22 mouse cellular contexts compared by ENCODE assay signal in genomic region chrX:88112254-88112653, GRCm38 (mm10). TPM values are rescaled to one million over a fixed set of nuclear protein-coding genes. Genes with fewer than 3 reads are reported as not detected.
A peak's percentile ranks its signal among the peaks of the same experiment; 100 is the strongest.
DNase-seq lines count a peak whose midpoint lies in the region; ATAC-seq and TF ChIP-seq lines count a peak whose summit lies in the region.
"Had no signal": no experiment of that assay in that cellular context is flagged by ENCODE, and none has a peak within 500 bp of the region (broad histone marks: within the 10 kb centered on the region; RNA-seq: fewer than 3 reads in every experiment).

No protein-coding gene starts in this region.

- peak; percentile 50 for TF ChIP-seq CTCF in layer of hippocampus, adult 2 months (conservative IDR thresholded peaks at IDR 0.05)

- no peak for DNase-seq in forebrain, embryonic 14.5 days (ENCODE audit: low spot score)
- no peak for DNase-seq in forebrain, embryonic 11.5 days (ENCODE audit: low spot score)
- DNase-seq in layer of hippocampus, adult 2 months (ENCODE audit: low spot score in 2 of 2), result no peak
- DNase-seq in layer of hippocampus, postnatal 10 days (ENCODE audit: low spot score in 2 of 2), result no peak
- DNase-seq in brain, adult 2 months (ENCODE audit: low read depth, low spot score), result peak; percentile 69
- DNase-seq in gastrocnemius, postnatal 14 days, result no peak
- no peak for DNase-seq in kidney, adult 8-10 months
- DNase-seq: adrenal gland, adult 2 months; cerebellum, adult 8-10 months; heart, adult 18-20 months; heart, postnatal 4 days; kidney, adult 2 months; liver, embryonic 13.5 days; right cerebral cortex, postnatal 14 days had no signal

- ATAC-seq in forebrain, embryonic 14.5 days, result no peak
- ATAC-seq in forebrain, embryonic 11.5 days (replicated peaks; ENCODE audit: low FRiP score), result no peak
- no peak for ATAC-seq in midbrain, embryonic 15.5 days (replicated peaks)

- WGBS in forebrain, embryonic 14.5 days, result 37% methylated on average over 2 of the region's 2 CpGs
- WGBS in forebrain, embryonic 11.5 days, result 59% methylated on average over 2 of the region's 2 CpGs
- 18% methylated on average over 2 of the region's 2 CpGs for WGBS in midbrain, embryonic 15.5 days

- intact Hi-C loops in gastrocnemius, postnatal 14 days (cut with DNase I; ENCODE audit: low total_unique reads), result no loop called here

- no peaks in the 10 kb centered on the region for H3K4me1 ChIP-seq in forebrain, embryonic 14.5 days (ENCODE audit: control insufficient read depth, insufficient read depth, low read length)
- no peaks in the 10 kb centered on the region for H3K4me1 ChIP-seq in forebrain, embryonic 11.5 days (replicated peaks; ENCODE audit: control insufficient read depth, insufficient read depth, low read length)
- no peaks in the 10 kb centered on the region for H3K4me1 ChIP-seq in midbrain, embryonic 15.5 days
- H3K4me1 ChIP-seq: liver, embryonic 13.5 days; stomach, embryonic 15.5 days had no signal

- no peaks in the 10 kb centered on the region for H3K9me3 ChIP-seq in forebrain, embryonic 14.5 days (replicated peaks; ENCODE audit: control insufficient read depth, low read length)
- H3K9me3 ChIP-seq in forebrain, embryonic 11.5 days (ENCODE audit: control insufficient read depth, low read length), result no peaks in the 10 kb centered on the region
- no peaks in the 10 kb centered on the region for H3K9me3 ChIP-seq in midbrain, embryonic 15.5 days
- H3K9me3 ChIP-seq: liver, embryonic 13.5 days; stomach, embryonic 15.5 days had no signal

- H3K27ac ChIP-seq in forebrain, embryonic 14.5 days (ENCODE audit: low read depth, low read length), result no peak overlapping the region
- no peak overlapping the region for H3K27ac ChIP-seq in forebrain, embryonic 11.5 days (ENCODE audit: low read depth, low read length)
- H3K27ac ChIP-seq in layer of hippocampus, adult 2 months, result peak overlapping the region; percentile 73
- no peak overlapping the region for H3K27ac ChIP-seq in midbrain, embryonic 15.5 days
- H3K27ac ChIP-seq: liver, embryonic 13.5 days; stomach, embryonic 15.5 days had no signal

- H3K9ac ChIP-seq in forebrain, embryonic 14.5 days (ENCODE audit: low read length), result no peak overlapping the region
- no peak overlapping the region for H3K9ac ChIP-seq in forebrain, embryonic 11.5 days (ENCODE audit: low read length)
- H3K9ac ChIP-seq in midbrain, embryonic 15.5 days, result no peak overlapping the region
- H3K9ac ChIP-seq: liver, embryonic 13.5 days; stomach, embryonic 15.5 days had no signal

- H3K4me2 ChIP-seq in forebrain, embryonic 14.5 days (ENCODE audit: low read length), result peak overlapping the region; percentile 21
- no peak overlapping the region for H3K4me2 ChIP-seq in forebrain, embryonic 11.5 days (ENCODE audit: low read depth, low read length, severe bottlenecking)
- peak overlapping the region; percentile 50 for H3K4me2 ChIP-seq in midbrain, embryonic 15.5 days
- H3K4me2 ChIP-seq: liver, embryonic 13.5 days; stomach, embryonic 15.5 days had no signal

- H3K27me3 ChIP-seq in forebrain, embryonic 14.5 days (replicated peaks; ENCODE audit: control insufficient read depth, insufficient read depth, low read length), result no peaks in the 10 kb centered on the region
- H3K27me3 ChIP-seq in forebrain, embryonic 11.5 days (ENCODE audit: control insufficient read depth, insufficient read depth, low read length), result no peaks in the 10 kb centered on the region
- H3K27me3 ChIP-seq in midbrain, embryonic 15.5 days (replicated peaks), result no peaks in the 10 kb centered on the region
- H3K27me3 ChIP-seq: CH12.LX; liver, embryonic 13.5 days; stomach, embryonic 15.5 days had no signal

- no peak overlapping the region for H3K4me3 ChIP-seq in forebrain, embryonic 14.5 days (ENCODE audit: low read depth, low read length)
- H3K4me3 ChIP-seq in forebrain, embryonic 11.5 days (ENCODE audit: low read depth, low read length), result no peak overlapping the region
- peak overlapping the region; percentile 41 for H3K4me3 ChIP-seq in layer of hippocampus, adult 2 months
- H3K4me3 ChIP-seq in midbrain, embryonic 15.5 days, result peak overlapping the region; percentile 43
- H3K4me3 ChIP-seq: liver, embryonic 13.5 days; myocyte; stomach, embryonic 15.5 days had no signal

- H3K36me3 ChIP-seq in forebrain, embryonic 14.5 days (ENCODE audit: control insufficient read depth, insufficient read depth, low read length), result no peaks in the 10 kb centered on the region
- no peaks in the 10 kb centered on the region for H3K36me3 ChIP-seq in forebrain, embryonic 11.5 days (ENCODE audit: control insufficient read depth, insufficient read depth, low read length)
- no peaks in the 10 kb centered on the region for H3K36me3 ChIP-seq in midbrain, embryonic 15.5 days (replicated peaks)
- H3K36me3 ChIP-seq: liver, embryonic 13.5 days; stomach, embryonic 15.5 days had no signal

RNA-seq across cellular contexts. Expression of gene Il1rapl1, which starts 3.2 kb away (rescaled TPM):
- 0.95 and 2.4 TPM in 2 replicates for polyA plus RNA-seq in forebrain, embryonic 14.5 days (2014; fragmentation: Nextera tagmentation; extraction: Ambion mirVana)
- polyA plus RNA-seq in forebrain, embryonic 11.5 days (2014; fragmentation: Nextera tagmentation; extraction: Ambion mirVana), result 0.41 and 0.53 TPM in 2 replicates
- total RNA-seq in layer of hippocampus, adult 2 months (2021), result 10 to 100 TPM; 19.4 to 22.0 TPM
- 10 to 100 TPM; 15.5 to 19.0 TPM for total RNA-seq in layer of hippocampus, postnatal 10 days (2021)
- 4.5 and 5.8 TPM in 2 replicates for polyA plus RNA-seq in midbrain, embryonic 15.5 days (2015; fragmentation: Nextera tagmentation; extraction: Ambion mirVana)
- under 1 TPM in 1 of 2 experiments, not detected in 1; 0.04 TPM for total RNA-seq in gastrocnemius, postnatal 14 days (2021)
- total RNA-seq: CH12.LX; heart, adult 18-20 months; megakaryocyte, adult 5-6 weeks had no signal
- polyA plus RNA-seq: adrenal gland, adult 2 months; kidney, adult 2 months; large intestine, adult 2 months; liver, embryonic 13.5 days; myocyte; spleen, adult 2 months; thymus, postnatal 0 days had no signal

Comparison
In these comparisons a context has a peak if more than half of its experiments do, and no peak if none do; other contexts are left out.
1. H3K4me3 ChIP-seq: peak in layer of hippocampus, adult 2 months (single experiment) and midbrain, embryonic 15.5 days (single experiment); none in forebrain, embryonic 14.5 days (single experiment) and forebrain, embryonic 11.5 days (single experiment).
2. RNA of gene Il1rapl1, which starts 3.2 kb away (total RNA-seq): 19.4 to 22.0 TPM in layer of hippocampus, adult 2 months and 15.5 to 19.0 TPM in layer of hippocampus, postnatal 10 days; 0.04 TPM in gastrocnemius, postnatal 14 days; every median in the first group is over 10 times any median in the second.